Mouse (Mus musculus) gonadal fat pad, adult 2 months (tissue): ENCODE results near the gene 2610301B20Rik. TPM values are rescaled to one million over a fixed set of nuclear protein-coding genes. Genes with fewer than 3 reads are reported as not detected.
"Not testable (repeated sequence)": the region's sequence is repeated elsewhere in the genome, so short reads cannot be mapped to it uniquely, and the experiment has no call there.

Experiments used
- DNase-seq: peaks from one replicate; pipeline ENCODE4 v3.0.0-alpha.2; 2012; ENCODE audit warnings: low read depth
- polyA plus RNA-seq: library from polyadenylated mRNA; depleted of rRNA; stranded (reverse); fragments of >200 nt; gene quantifications from 2 replicates; pipeline ENCODE4 v1.2.3, GENCODE M21; 2012

2610301B20Rik gene
- polyA plus RNA-seq, 1 experiment, result 11.8 TPM

- no peak for DNase-seq
These were observed 31.0 kb downstream of the 2610301B20Rik start for GRCm38 (mm10) chr4:10905234-10905801.

GRCm38 (mm10) chr4:10911417-10911816, 37.1 kb downstream of the 2610301B20Rik start:
- not testable (repeated sequence) for DNase-seq

- DNase-seq, result no peak
These were observed 37.7 kb downstream of the 2610301B20Rik start for GRCm38 (mm10) chr4:10911909-10912478.

GRCm38 (mm10) chr4:10912611-10913301, 38.5 kb downstream of the 2610301B20Rik start:
- DNase-seq, result no peak

- no peak for DNase-seq
These were observed 39.1 kb downstream of the 2610301B20Rik start for GRCm38 (mm10) chr4:10913409-10913808.

GRCm38 (mm10) chr4:10914766-10915165, 40.5 kb downstream of the 2610301B20Rik start:
- DNase-seq, result no peak

- no peak for DNase-seq
These were observed 41.0 kb downstream of the 2610301B20Rik start for GRCm38 (mm10) chr4:10915271-10915670.

GRCm38 (mm10) chr4:10918402-10918801, 44.1 kb downstream of the 2610301B20Rik start:
- DNase-seq, result peak; percentile 40

GRCm38 (mm10) chr4:10919097-10919496, 44.8 kb downstream of the 2610301B20Rik start:
- no peak for DNase-seq

GRCm38 (mm10) chr4:10919530-10919929, 45.2 kb downstream of the 2610301B20Rik start:
- no peak for DNase-seq

GRCm38 (mm10) chr4:10919987-10920386, 45.7 kb downstream of the 2610301B20Rik start:
- no peak for DNase-seq

- DNase-seq, result no peak
These were observed 46.3 kb downstream of the 2610301B20Rik start for GRCm38 (mm10) chr4:10920622-10921021.

GRCm38 (mm10) chr4:10923180-10923579, 48.9 kb downstream of the 2610301B20Rik start:
- DNase-seq, result no peak

GRCm38 (mm10) chr4:10924140-10924539, 49.8 kb downstream of the 2610301B20Rik start:
- DNase-seq, result no peak

- no peak for DNase-seq
These were observed 50.2 kb downstream of the 2610301B20Rik start for GRCm38 (mm10) chr4:10924541-10924940.

GRCm38 (mm10) chr4:10926416-10926815, 52.1 kb downstream of the 2610301B20Rik start:
- DNase-seq, result no peak

GRCm38 (mm10) chr4:10928158-10928557, 53.9 kb downstream of the 2610301B20Rik start:
- DNase-seq, result no peak

GRCm38 (mm10) chr4:10929726-10930125, 55.4 kb downstream of the 2610301B20Rik start:
- DNase-seq, result no peak

- no peak for DNase-seq
These were observed 56.7 kb downstream of the 2610301B20Rik start for GRCm38 (mm10) chr4:10931040-10931439.

GRCm38 (mm10) chr4:10932091-10932745, 57.9 kb downstream of the 2610301B20Rik start:
- no peak for DNase-seq

GRCm38 (mm10) chr4:10932782-10933181, 58.5 kb downstream of the 2610301B20Rik start:
- no peak for DNase-seq

- DNase-seq, result no peak
These were observed 62.5 kb downstream of the 2610301B20Rik start for GRCm38 (mm10) chr4:10936766-10937165.
